Mouse (Mus musculus) stomach, postnatal 0 days (tissue): ENCODE results near the gene Znhit2.

Experiments
- CTCF ChIP-seq: IDR thresholded peaks from 2 replicates; pipeline ENCODE4 v1.5.1; 2016; ENCODE audit warnings: antibody characterized with exemption, low read depth, mild to moderate bottlenecking, moderate library complexity
- EP300 ChIP-seq: optimal IDR thresholded peaks from 2 replicates; pipeline ENCODE3; 2016; ENCODE audit warnings: antibody characterized with exemption

DNA sequence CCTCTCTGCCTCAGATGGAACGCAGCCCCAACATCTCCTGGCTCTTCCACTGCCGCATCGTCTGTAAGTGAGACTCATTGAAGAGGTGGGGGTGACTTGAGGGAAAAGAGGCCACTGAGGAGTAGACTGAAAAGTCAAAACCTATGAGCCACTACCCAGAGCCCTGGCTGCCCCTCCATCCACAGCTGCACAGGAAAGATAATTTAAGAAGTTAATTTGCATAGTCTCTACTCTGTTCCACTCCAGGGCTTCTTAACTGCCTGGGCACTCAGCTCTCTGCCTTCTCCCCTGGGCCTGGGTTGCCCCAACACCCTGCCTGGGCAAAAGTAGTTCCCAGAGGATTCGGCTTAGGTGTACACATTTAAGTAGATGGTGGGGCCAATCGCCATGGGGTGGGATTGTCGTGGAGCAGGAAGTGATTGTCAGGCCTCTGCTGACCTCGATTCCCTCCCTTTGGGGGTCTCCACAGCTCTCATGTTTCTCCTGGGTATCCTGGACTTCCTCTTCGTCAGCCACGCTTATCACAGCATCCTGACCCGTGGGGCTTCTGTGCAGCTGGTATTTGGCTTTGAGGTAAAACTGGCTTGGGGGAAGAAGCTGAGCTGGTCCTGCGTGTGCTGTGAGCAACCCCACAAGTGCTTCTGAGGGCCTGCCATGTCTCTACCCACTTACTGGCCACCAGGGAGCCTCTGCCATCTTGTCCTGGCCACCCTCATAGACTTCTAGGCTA, 12.1 kb upstream of the Znhit2 start:
- TF ChIP-seq CTCF = no peak
- TF ChIP-seq EP300 = no peak
